23 mouse cellular contexts compared by ENCODE assay signal in the genomic region with DNA sequence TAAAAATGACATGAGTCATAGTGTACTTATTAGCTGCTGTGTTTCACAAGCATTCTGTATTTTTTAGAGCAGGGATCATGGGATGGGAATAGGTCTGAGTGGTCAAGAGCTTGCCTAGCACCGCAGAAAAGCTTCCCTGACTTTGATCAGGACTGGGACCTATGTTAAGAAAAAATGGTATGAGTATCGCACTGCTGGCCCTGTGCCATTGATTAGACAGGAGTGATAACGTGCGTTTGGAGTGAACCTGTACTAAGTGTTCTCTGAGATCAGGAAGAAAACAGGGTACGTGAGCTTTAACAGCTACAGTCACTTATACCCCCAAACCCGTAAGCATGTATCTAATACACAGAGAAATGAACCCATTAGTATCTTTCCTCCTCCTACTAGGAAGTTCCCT. TPM values are rescaled to one million over a fixed set of nuclear protein-coding genes. Genes with fewer than 3 reads are reported as not detected.
DNase-seq lines count a peak whose midpoint lies in the region; ATAC-seq and TF ChIP-seq lines count a peak whose summit lies in the region.
"Had no signal": no experiment of that assay in that cellular context is flagged by ENCODE, and none has a peak within 500 bp of the region (broad histone marks: within the 10 kb centered on the region; RNA-seq: fewer than 3 reads in every experiment).

No protein-coding gene starts in this region.

- DNase-seq in forebrain, postnatal 0 days, result no peak
- DNase-seq in forebrain, embryonic 14.5 days (ENCODE audit: low spot score), result no peak
- peak; percentile 54 for DNase-seq in urinary bladder, postnatal 14 days (ENCODE audit: low spot score)
- no peak for DNase-seq in urinary bladder, postnatal 36 days (ENCODE audit: low spot score in 2 of 2)
- DNase-seq: adrenal gland, adult 8-10 months; adrenal gland, postnatal 25 days; cerebellum, adult 18-20 months; cerebellum, adult 9-10 months; cerebellum, postnatal 36 days; gastrocnemius, postnatal 25 days; heart, adult 18-20 months; heart, postnatal 14 days; heart, postnatal 4 days; kidney, adult 11 months; kidney, adult 8-10 months had no signal

- no peak overlapping the region for H3K9ac ChIP-seq in forebrain, embryonic 12.5 days
- H3K9ac ChIP-seq in forebrain, embryonic 13.5 days, result no peak overlapping the region
- H3K9ac ChIP-seq in forebrain, postnatal 0 days, result no peak overlapping the region
- H3K9ac ChIP-seq in forebrain, embryonic 14.5 days (ENCODE audit: low read length), result no peak overlapping the region
- H3K9ac ChIP-seq: heart, embryonic 13.5 days; hindbrain, embryonic 15.5 days; intestine, embryonic 15.5 days had no signal

- H3K27me3 ChIP-seq in forebrain, embryonic 12.5 days, result no peaks in the 10 kb centered on the region
- H3K27me3 ChIP-seq in forebrain, embryonic 13.5 days, result no peaks in the 10 kb centered on the region
- H3K27me3 ChIP-seq in forebrain, postnatal 0 days (ENCODE audit: insufficient read depth, low read length), result no peaks in the 10 kb centered on the region
- no peaks in the 10 kb centered on the region for H3K27me3 ChIP-seq in forebrain, embryonic 14.5 days (replicated peaks; ENCODE audit: control insufficient read depth, insufficient read depth, low read length)
- H3K27me3 ChIP-seq: heart, embryonic 13.5 days; hindbrain, embryonic 15.5 days; intestine, embryonic 15.5 days had no signal

- peaks cover 28% of the 10 kb centered on the region for H3K4me1 ChIP-seq in forebrain, embryonic 12.5 days
- H3K4me1 ChIP-seq in forebrain, embryonic 13.5 days, result peaks cover 45% of the 10 kb centered on the region
- no peaks in the 10 kb centered on the region for H3K4me1 ChIP-seq in forebrain, postnatal 0 days (ENCODE audit: insufficient read depth)
- H3K4me1 ChIP-seq in forebrain, embryonic 14.5 days (ENCODE audit: control insufficient read depth, insufficient read depth, low read length), result peaks cover 23% of the 10 kb centered on the region
- H3K4me1 ChIP-seq: heart, embryonic 10.5 days; intestine, embryonic 15.5 days had no signal

- no peak for ATAC-seq in forebrain, embryonic 12.5 days (ENCODE audit: low FRiP score)
- no peak for ATAC-seq in forebrain, embryonic 13.5 days
- ATAC-seq in forebrain, postnatal 0 days, result no peak
- ATAC-seq in forebrain, embryonic 14.5 days, result no peak
- ATAC-seq: activated CD4-positive, CD25-positive, alpha-beta regulatory T cell, adult 4 months; CD4-positive, CD25-positive, alpha-beta regulatory T cell, adult 4 months; intestine, embryonic 15.5 days had no signal

- no peaks in the 10 kb centered on the region for H3K9me3 ChIP-seq in forebrain, embryonic 12.5 days
- H3K9me3 ChIP-seq in forebrain, embryonic 13.5 days (replicated peaks), result no peaks in the 10 kb centered on the region
- H3K9me3 ChIP-seq in forebrain, postnatal 0 days (ENCODE audit: low read length), result no peaks in the 10 kb centered on the region
- H3K9me3 ChIP-seq in forebrain, embryonic 14.5 days (replicated peaks; ENCODE audit: control insufficient read depth, low read length), result no peaks in the 10 kb centered on the region
- H3K9me3 ChIP-seq: heart, embryonic 10.5 days; heart, embryonic 13.5 days; hindbrain, embryonic 15.5 days; intestine, embryonic 15.5 days had no signal

- no peak overlapping the region for H3K4me2 ChIP-seq in forebrain, embryonic 12.5 days
- H3K4me2 ChIP-seq in forebrain, embryonic 13.5 days, result no peak overlapping the region
- H3K4me2 ChIP-seq in forebrain, postnatal 0 days (ENCODE audit: low read depth), result no peak overlapping the region
- H3K4me2 ChIP-seq in forebrain, embryonic 14.5 days (ENCODE audit: low read length), result no peak overlapping the region
- H3K4me2 ChIP-seq: heart, embryonic 13.5 days; hindbrain, embryonic 15.5 days; intestine, embryonic 15.5 days had no signal

- TF ChIP-seq CTCF in forebrain, postnatal 0 days (IDR thresholded peaks at IDR 0.05; ENCODE audit: low read depth), result no peak

- H3K36me3 ChIP-seq in forebrain, embryonic 12.5 days (replicated peaks), result no peaks in the 10 kb centered on the region
- H3K36me3 ChIP-seq in forebrain, embryonic 13.5 days (ENCODE audit: poor library complexity, severe bottlenecking), result peaks cover 6% of the 10 kb centered on the region; the same call in 1 of the 2 replicates
- H3K36me3 ChIP-seq in forebrain, postnatal 0 days (ENCODE audit: insufficient read depth), result no peaks in the 10 kb centered on the region
- H3K36me3 ChIP-seq in forebrain, embryonic 14.5 days (ENCODE audit: control insufficient read depth, insufficient read depth, low read length), result 0 out of 2 replicates have a peak, but pooled peaks cover under 1% of the 10 kb centered on the region
- H3K36me3 ChIP-seq: hindbrain, embryonic 15.5 days; intestine, embryonic 15.5 days had no signal

- WGBS in forebrain, embryonic 12.5 days, result 90% methylated on average over 6 of the region's 6 CpGs
- WGBS in forebrain, embryonic 13.5 days, result 78% methylated on average over 6 of the region's 6 CpGs
- 59% methylated on average over 6 of the region's 6 CpGs for WGBS in forebrain, postnatal 0 days
- 67% methylated on average over 6 of the region's 6 CpGs for WGBS in forebrain, embryonic 14.5 days

- H3K4me3 ChIP-seq in forebrain, embryonic 12.5 days (replicated peaks), result no peak overlapping the region
- no peak overlapping the region for H3K4me3 ChIP-seq in forebrain, embryonic 13.5 days
- no peak overlapping the region for H3K4me3 ChIP-seq in forebrain, postnatal 0 days (ENCODE audit: low read depth, low read length)
- H3K4me3 ChIP-seq in forebrain, embryonic 14.5 days (ENCODE audit: low read depth, low read length), result no peak overlapping the region
- H3K4me3 ChIP-seq: heart, embryonic 10.5 days; heart, embryonic 13.5 days; hindbrain, embryonic 15.5 days; intestine, embryonic 15.5 days had no signal

- H3K27ac ChIP-seq in forebrain, embryonic 12.5 days, result peak overlapping the region; percentile 9; the same call in 1 of the 2 replicates
- no peak overlapping the region for H3K27ac ChIP-seq in forebrain, embryonic 13.5 days
- 0 out of 2 replicates have a peak overlapping the region, but pooled peaks have one; percentile 9 for H3K27ac ChIP-seq in forebrain, postnatal 0 days (ENCODE audit: low read depth, low read length)
- no peak overlapping the region for H3K27ac ChIP-seq in forebrain, embryonic 14.5 days (ENCODE audit: low read depth, low read length)
- H3K27ac ChIP-seq: heart, embryonic 10.5 days; heart, embryonic 13.5 days; hindbrain, embryonic 15.5 days; intestine, embryonic 15.5 days had no signal

RNA-seq across cellular contexts. Expression of a gene that starts 54.9 kb away (rescaled TPM):
- 31.2 and 32.4 TPM in 2 replicates for polyA plus RNA-seq in forebrain, embryonic 12.5 days (2016; fragmentation: Nextera tagmentation; extraction: Ambion mirVana)
- polyA plus RNA-seq in forebrain, embryonic 13.5 days (2015; fragmentation: Nextera tagmentation; extraction: Ambion mirVana), result 30.3 and 34.4 TPM in 2 replicates
- 14.3 and 19.8 TPM in 2 replicates for total RNA-seq in forebrain, postnatal 0 days (2014; rRNA removed)
- 4.4 and 9.4 TPM in 2 replicates for polyA plus RNA-seq in forebrain, postnatal 0 days (2015; fragmentation: Nextera tagmentation; extraction: Ambion mirVana)
- polyA plus RNA-seq in forebrain, embryonic 14.5 days (2014; fragmentation: Nextera tagmentation; extraction: Ambion mirVana), result 17.2 and 23.5 TPM in 2 replicates

Comparison
In these comparisons a context has a peak if more than half of its experiments do, and no peak if none do; other contexts are left out.
1. H3K27ac ChIP-seq: peak in forebrain, embryonic 12.5 days (single experiment) and forebrain, postnatal 0 days (single experiment); none in forebrain, embryonic 13.5 days (single experiment) and forebrain, embryonic 14.5 days (single experiment).